Mouse (Mus musculus) thymus, adult 2 months (tissue): ENCODE measurements around the gene AI661453.

Experiments
- CTCF ChIP-seq: fragments of 200-500 bp; IDR thresholded peaks from 2 replicates; pipeline ENCODE4 v1.5.1; 2012; ENCODE audit warnings: mild to moderate bottlenecking, control low read depth, low read length, moderate library complexity, borderline replicate concordance; ENCODE audit not compliant: control insufficient read depth, poor library complexity, insufficient read depth; ENCODE audit errors: extremely low read depth
- POLR2A ChIP-seq: fragments of 200-500 bp; IDR thresholded peaks from 2 replicates; pipeline ENCODE4 v1.6.1; 2012; ENCODE audit warnings: mild to moderate bottlenecking, low read length, control low read depth, moderate library complexity; ENCODE audit not compliant: control insufficient read depth, poor library complexity, insufficient read depth; ENCODE audit errors: extremely low read depth

DNA sequence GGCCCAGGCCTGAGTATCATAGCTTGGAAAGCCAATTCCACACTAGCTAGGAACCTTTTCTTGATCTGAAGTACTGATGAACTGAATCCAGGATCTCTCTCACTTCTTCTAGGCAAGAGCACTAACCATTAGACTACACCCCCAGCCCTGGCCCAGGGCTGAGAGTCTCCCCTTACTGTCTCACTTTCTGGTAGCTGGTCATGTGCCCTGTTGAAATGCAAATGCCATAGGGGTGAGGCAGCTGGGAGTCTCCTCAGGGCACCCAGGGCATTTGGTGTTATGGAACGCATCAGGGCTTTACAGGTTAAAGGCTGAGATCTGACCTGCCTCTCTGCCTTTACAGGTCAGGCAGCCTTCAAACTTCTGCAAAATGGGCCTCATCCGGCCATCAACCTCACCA, 16.2 kb upstream of the AI661453 start:
- TF ChIP-seq POLR2A (no peak), CTCF (no peak)
